Mouse (Mus musculus) embryonic facial prominence, embryonic 15.5 days (tissue): ENCODE measurements at regions not wholly inside any gene's neighbourhood (a gene's known extent, or its start where the extent isn't known, plus 50 kb on each side); places are given as distances from the start of the nearest gene placed in this dataset.

Experiments used
- ATAC-seq: fragments of 200-750 bp; cut with Nextera tagmentation; 2 replicates; pipeline ENCODE4 v1.8.0; 2017; ENCODE audit warnings: low read depth, moderate TSS enrichment; ENCODE audit not compliant: insufficient number of reproducible peaks, low FRiP score, low TSS enrichment
- H3K27ac ChIP-seq: fragments of 300-500 bp; sonication (generic); replicated peaks from 2 replicates; pipeline ENCODE4 v1.5.1; 2015; ENCODE audit warnings: mild to moderate bottlenecking, inconsistent platforms
- H3K27me3 ChIP-seq: fragments of 300-500 bp; sonication (generic); 2 replicates; pipeline ENCODE4 v1.6.1; 2015; ENCODE audit warnings: inconsistent platforms
- H3K36me3 ChIP-seq: fragments of 300-500 bp; sonication (generic); 2 replicates; pipeline ENCODE4 v1.6.1; 2015; ENCODE audit warnings: mild to moderate bottlenecking, inconsistent platforms
- H3K4me1 ChIP-seq: fragments of 300-500 bp; sonication (generic); 2 replicates; pipeline ENCODE4 v1.6.1; 2015; ENCODE audit warnings: inconsistent platforms
- H3K4me2 ChIP-seq: fragments of 300-500 bp; sonication (generic); replicated peaks from 2 replicates; pipeline ENCODE4 v1.6.1; 2015; ENCODE audit warnings: mild to moderate bottlenecking, inconsistent platforms
- H3K4me3 ChIP-seq: fragments of 300-500 bp; sonication (generic); replicated peaks from 2 replicates; pipeline ENCODE4 v1.5.1; 2015; ENCODE audit warnings: mild to moderate bottlenecking, inconsistent platforms
- H3K9ac ChIP-seq: fragments of 300-500 bp; sonication (generic); 2 replicates; pipeline ENCODE4 v1.6.1; 2015; ENCODE audit warnings: inconsistent platforms
- H3K9me3 ChIP-seq: fragments of 300-500 bp; sonication (generic); replicated peaks from 2 replicates; pipeline ENCODE4 v1.6.1; 2016; ENCODE audit warnings: inconsistent platforms
- WGBS: fragments of 180-500 bp; shearing (Covaris S2); methylation state at CpG from one replicate; pipeline ENCODE4 v1.1.7; 2015; 5-methylcytosine and 5-hydroxymethylcytosine counted together

DNA sequence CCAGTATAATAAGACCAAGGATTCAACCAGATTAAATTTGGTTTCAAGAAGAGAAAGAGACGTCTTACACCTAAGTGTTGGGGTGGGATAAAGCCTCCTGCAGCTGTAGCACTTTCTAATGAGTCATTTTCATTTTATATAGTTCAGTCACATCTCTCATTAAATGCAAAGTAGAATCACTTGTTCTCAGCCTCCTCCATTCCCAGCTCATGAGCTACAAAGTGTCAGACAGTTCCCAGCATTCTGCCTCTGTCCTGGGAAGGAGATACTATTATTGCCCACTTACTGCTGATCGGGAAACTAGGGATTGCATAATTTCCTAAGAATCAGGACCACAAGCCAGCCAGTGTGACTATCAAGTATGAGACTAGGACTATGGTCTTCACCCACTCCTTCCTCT, 158.9 kb downstream of the Tph2 start:
- WGBS: 80% methylated on average over 2 of the region's 2 CpGs
- Histone ChIP-seq H3K4me2 (no peak overlapping the region), H3K4me1 (no peaks in the 10 kb centered on the region), H3K9me3 (no peaks in the 10 kb centered on the region), H3K9ac (no peak overlapping the region), H3K27ac (no peak overlapping the region), H3K4me3 (no peak overlapping the region), H3K36me3 (no peaks in the 10 kb centered on the region), H3K27me3 (no peaks in the 10 kb centered on the region)
- no peak for ATAC-seq

GRCm38 (mm10) chr10:115019443-115019842, 165.4 kb downstream of the Tph2 start:
- Histone ChIP-seq H3K36me3 (no peaks in the 10 kb centered on the region), H3K27me3 (no peaks in the 10 kb centered on the region), H3K9ac (no peak overlapping the region), H3K9me3 (no peaks in the 10 kb centered on the region), H3K27ac (no peak overlapping the region), H3K4me1 (no peaks in the 10 kb centered on the region), H3K4me3 (no peak overlapping the region), H3K4me2 (no peak overlapping the region)
- WGBS: 54% methylated on average over 9 of the region's 9 CpGs
- ATAC-seq: no peak

GRCm38 (mm10) chr10:115013491-115014001, 171.3 kb downstream of the Tph2 start:
- 8% methylated on average over 11 of the region's 11 CpGs for WGBS
- Histone ChIP-seq H3K27me3 (no peaks in the 10 kb centered on the region), H3K4me1 (0 out of 2 replicates have a peak, but pooled peaks cover 3% of the 10 kb centered on the region), H3K4me3 (no peak overlapping the region), H3K4me2 (peak overlapping the region; percentile 23), H3K27ac (no peak overlapping the region), H3K9me3 (no peaks in the 10 kb centered on the region), H3K36me3 (no peaks in the 10 kb centered on the region), H3K9ac (no peak overlapping the region)
- ATAC-seq: peak; percentile 51; the same call in 1 of the 2 replicates

DNA sequence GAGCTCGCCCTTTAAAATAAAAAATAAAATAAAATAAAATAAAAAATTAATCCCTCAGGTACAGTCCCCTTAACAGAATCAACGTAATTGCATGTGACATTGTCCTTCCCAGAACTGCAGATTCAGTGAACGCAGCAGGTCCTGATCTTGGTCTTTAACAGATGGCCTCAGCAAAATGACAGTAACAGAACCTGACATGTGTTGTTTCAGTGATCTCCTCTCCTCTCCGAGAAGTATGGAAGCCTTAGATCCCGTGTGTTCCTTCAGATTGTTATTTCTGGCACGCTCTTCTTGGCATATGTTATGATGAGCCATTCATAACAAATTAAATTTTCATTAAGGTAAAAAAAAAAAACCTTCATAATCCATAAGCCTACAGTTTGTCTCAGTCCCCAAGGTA, 171.9 kb downstream of the Tph2 start:
- Histone ChIP-seq H3K9ac (no peak overlapping the region), H3K36me3 (no peaks in the 10 kb centered on the region), H3K9me3 (no peaks in the 10 kb centered on the region), H3K4me1 (0 out of 2 replicates have a peak, but pooled peaks cover 3% of the 10 kb centered on the region), H3K4me3 (no peak overlapping the region), H3K27ac (no peak overlapping the region), H3K27me3 (no peaks in the 10 kb centered on the region), H3K4me2 (no peak overlapping the region)
- no peak for ATAC-seq
- WGBS: 52% methylated on average over 6 of the region's 6 CpGs

DNA sequence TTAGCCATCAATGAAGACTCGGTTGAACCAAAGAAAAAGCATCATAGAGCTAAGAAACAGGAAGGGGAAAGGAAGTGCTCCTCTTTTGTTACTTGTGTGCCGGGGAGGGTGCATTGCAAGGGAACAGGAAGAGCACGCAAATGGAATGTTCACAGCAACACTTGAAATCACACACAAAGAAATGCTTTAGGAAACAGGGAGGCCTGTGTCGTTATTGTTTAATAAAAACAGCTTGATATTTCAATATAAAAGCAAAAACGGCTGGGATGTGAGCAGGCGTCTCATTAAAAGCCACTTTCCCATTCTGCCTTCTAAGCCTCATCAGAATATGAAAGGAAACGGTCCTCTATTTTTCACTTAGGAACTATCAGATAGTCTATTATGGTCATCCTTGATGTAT, 172.5 kb downstream of the Tph2 start:
- Histone ChIP-seq H3K27ac (no peak overlapping the region), H3K4me1 (0 out of 2 replicates have a peak, but pooled peaks cover 3% of the 10 kb centered on the region), H3K4me2 (no peak overlapping the region), H3K27me3 (no peaks in the 10 kb centered on the region), H3K4me3 (no peak overlapping the region), H3K9me3 (no peaks in the 10 kb centered on the region), H3K9ac (no peak overlapping the region), H3K36me3 (no peaks in the 10 kb centered on the region)
- 71% methylated on average over 7 of the region's 7 CpGs for WGBS
- no peak for ATAC-seq

- Histone ChIP-seq H3K9me3 (no peaks in the 10 kb centered on the region), H3K36me3 (no peaks in the 10 kb centered on the region), H3K4me2 (no peak overlapping the region), H3K4me1 (0 out of 2 replicates have a peak, but pooled peaks cover 3% of the 10 kb centered on the region), H3K27me3 (no peaks in the 10 kb centered on the region), H3K4me3 (no peak overlapping the region), H3K9ac (no peak overlapping the region), H3K27ac (no peak overlapping the region)
- ATAC-seq: no peak
- 85% methylated on average over 3 of the region's 3 CpGs for WGBS
These were observed 172.9 kb downstream of the Tph2 start for GRCm38 (mm10) chr10:115011911-115012310.

GRCm38 (mm10) chr10:114996400-114996799, 188.4 kb downstream of the Tph2 start:
- H3K9me3 ChIP-seq: no peaks in the 10 kb centered on the region
- WGBS: 80% methylated on average over 3 of the region's 3 CpGs
- no peak overlapping the region for H3K4me3 ChIP-seq
- no peaks in the 10 kb centered on the region for H3K36me3 ChIP-seq
- no peak overlapping the region for H3K9ac ChIP-seq
- no peaks in the 10 kb centered on the region for H3K4me1 ChIP-seq
- no peak overlapping the region for H3K4me2 ChIP-seq
- no peak overlapping the region for H3K27ac ChIP-seq
- no peaks in the 10 kb centered on the region for H3K27me3 ChIP-seq
- no peak for ATAC-seq

DNA sequence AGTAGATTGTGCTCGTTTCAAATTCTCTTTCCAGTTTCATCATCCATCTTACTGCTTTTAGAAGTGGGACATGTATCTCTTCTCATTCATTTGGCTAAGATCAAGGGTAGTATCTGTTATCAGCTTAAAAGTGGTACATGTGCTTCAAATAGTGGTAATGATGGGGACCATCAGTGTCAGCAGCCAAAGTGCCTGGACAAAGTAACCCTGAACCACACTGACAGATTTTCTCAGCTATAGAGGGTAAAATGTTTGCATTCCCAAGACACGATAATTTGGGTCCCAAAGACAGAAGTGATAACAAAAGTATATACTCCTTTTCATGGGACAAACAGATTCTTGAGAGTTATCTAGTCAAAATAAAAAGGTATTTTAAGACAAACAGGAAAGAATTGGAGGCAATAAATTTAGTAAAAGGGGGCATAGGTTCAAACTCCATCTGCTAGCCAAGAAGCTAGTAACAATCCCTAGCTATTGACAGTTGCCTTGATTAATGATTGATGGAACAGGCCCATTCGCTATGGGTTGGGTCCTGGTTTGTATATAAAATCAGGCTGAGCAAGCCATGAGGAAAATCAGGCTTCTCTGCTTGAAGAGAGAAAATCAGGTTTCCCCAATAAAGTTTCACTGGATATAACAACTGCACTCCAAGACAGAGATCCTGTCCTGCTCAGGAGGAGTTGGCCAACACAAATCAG, 189.5 kb downstream of the Tph2 start:
- no peak overlapping the region for H3K27ac ChIP-seq
- H3K4me3 ChIP-seq: no peak overlapping the region
- no peaks in the 10 kb centered on the region for H3K9me3 ChIP-seq
- H3K27me3 ChIP-seq: no peaks in the 10 kb centered on the region
- no peaks in the 10 kb centered on the region for H3K4me1 ChIP-seq
- ATAC-seq: no peak
- H3K9ac ChIP-seq: no peak overlapping the region
- 54% methylated on average over 3 of the region's 3 CpGs for WGBS
- H3K36me3 ChIP-seq: no peaks in the 10 kb centered on the region
- H3K4me2 ChIP-seq: no peak overlapping the region

DNA sequence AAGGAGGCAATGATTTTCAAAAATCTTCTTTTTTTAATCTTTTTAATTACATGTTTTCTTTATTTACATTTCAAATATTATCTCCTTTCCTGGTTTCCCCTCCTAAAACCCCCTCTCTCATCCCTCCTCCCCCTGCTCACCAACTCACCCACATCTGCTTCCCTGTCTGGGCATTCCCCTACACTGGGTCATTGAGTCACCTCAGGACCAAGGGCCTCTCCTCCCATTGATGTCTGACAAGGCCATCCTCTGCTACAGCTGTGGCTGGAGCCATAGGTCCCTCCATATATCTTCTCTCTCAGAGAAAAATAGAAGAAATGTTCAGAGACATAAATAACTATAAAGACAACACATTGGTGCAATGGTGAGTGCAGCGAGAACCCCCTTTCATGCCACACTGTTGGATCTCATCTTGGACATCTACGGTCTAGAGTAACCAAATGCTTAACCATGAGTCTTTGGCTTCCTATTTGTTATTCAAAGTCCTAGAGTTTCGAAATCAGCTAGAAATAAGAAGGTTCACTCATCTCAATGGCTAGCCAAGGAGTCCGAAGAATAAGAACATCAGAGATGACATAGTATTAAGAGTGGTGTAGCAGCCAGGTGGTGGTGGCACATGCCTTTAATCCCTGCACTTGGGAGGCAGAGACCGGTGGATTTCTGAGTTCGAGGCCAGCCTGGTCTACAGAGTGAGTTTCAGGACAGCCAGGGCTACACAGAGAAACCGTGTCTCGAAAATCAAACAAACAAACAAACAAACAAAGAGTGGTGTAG, 186.5 kb upstream of the Trhde start:
- H3K27me3 ChIP-seq: no peaks in the 10 kb centered on the region
- no peaks in the 10 kb centered on the region for H3K9me3 ChIP-seq
- H3K36me3 ChIP-seq: no peaks in the 10 kb centered on the region
- no peak overlapping the region for H3K4me2 ChIP-seq
- ATAC-seq: no peak
- no peak overlapping the region for H3K27ac ChIP-seq
- H3K4me3 ChIP-seq: no peak overlapping the region
- no peak overlapping the region for H3K9ac ChIP-seq
- 91% methylated on average over 8 of the region's 8 CpGs for WGBS
- H3K4me1 ChIP-seq: no peaks in the 10 kb centered on the region

- no peak overlapping the region for H3K9ac ChIP-seq
- no peaks in the 10 kb centered on the region for H3K9me3 ChIP-seq
- H3K27ac ChIP-seq: no peak overlapping the region
- no peak overlapping the region for H3K4me2 ChIP-seq
- H3K4me1 ChIP-seq: no peaks in the 10 kb centered on the region
- no peaks in the 10 kb centered on the region for H3K27me3 ChIP-seq
- H3K4me3 ChIP-seq: no peak overlapping the region
- no peaks in the 10 kb centered on the region for H3K36me3 ChIP-seq
- ATAC-seq: no peak
- WGBS: 82% methylated on average over 2 of the region's 2 CpGs
These were observed 170.3 kb upstream of the Trhde start for GRCm38 (mm10) chr10:114972364-114972763.

GRCm38 (mm10) chr10:114963656-114964055, 161.5 kb upstream of the Trhde start:
- no peaks in the 10 kb centered on the region for H3K27me3 ChIP-seq
- ATAC-seq: no peak
- no peaks in the 10 kb centered on the region for H3K9me3 ChIP-seq
- no peak overlapping the region for H3K9ac ChIP-seq
- H3K4me2 ChIP-seq: no peak overlapping the region
- H3K4me3 ChIP-seq: no peak overlapping the region
- no peaks in the 10 kb centered on the region for H3K36me3 ChIP-seq
- 68% methylated on average over 2 of the region's 2 CpGs for WGBS
- H3K27ac ChIP-seq: no peak overlapping the region
- no peaks in the 10 kb centered on the region for H3K4me1 ChIP-seq
